48 mouse cellular contexts compared by ENCODE assay signal in genomic region chr10:52374651-52375050, GRCm38 (mm10). TPM values are rescaled to one million over a fixed set of nuclear protein-coding genes. Genes with fewer than 3 reads are reported as not detected.
"Had no signal": no experiment of that assay in that cellular context is flagged by ENCODE, and none has a peak within 500 bp of the region (broad histone marks: within the 10 kb centered on the region; RNA-seq: fewer than 3 reads in every experiment).

No protein-coding gene starts in this region.

- H3K4me1 ChIP-seq: heart, embryonic 12.5 days; heart, embryonic 15.5 days; intestine, embryonic 15.5 days had no signal

- DNase-seq: heart, adult 2 months; heart, postnatal 10 days; heart, postnatal 14 days; heart, postnatal 36 days; heart, postnatal 4 days; kidney, adult 11 months; kidney, postnatal 10 days; kidney, postnatal 25 days; kidney, postnatal 4 days; layer of hippocampus, adult 9-11 months; layer of hippocampus, postnatal 36 days had no signal

- H3K4me3 ChIP-seq: heart, adult 2 months; heart, embryonic 10.5 days; heart, embryonic 12.5 days; heart, embryonic 13.5 days; heart, embryonic 15.5 days; hindbrain, embryonic 10.5 days; hindbrain, embryonic 12.5 days; hindbrain, embryonic 13.5 days; hindbrain, embryonic 15.5 days; intestine, embryonic 15.5 days; kidney, embryonic 15.5 days; layer of hippocampus, adult 2 months; left cerebral cortex, adult 2 months had no signal

- H3K36me3 ChIP-seq: heart, embryonic 12.5 days; heart, embryonic 15.5 days; hindbrain, embryonic 10.5 days; hindbrain, embryonic 12.5 days; hindbrain, embryonic 13.5 days; hindbrain, embryonic 15.5 days; intestine, embryonic 15.5 days; kidney, embryonic 15.5 days had no signal

- H3K9me3 ChIP-seq: heart, embryonic 10.5 days; heart, embryonic 12.5 days; heart, embryonic 13.5 days; heart, embryonic 15.5 days; hindbrain, embryonic 10.5 days; hindbrain, embryonic 12.5 days; hindbrain, embryonic 13.5 days; hindbrain, embryonic 15.5 days; intestine, embryonic 15.5 days; kidney, embryonic 15.5 days had no signal

- ATAC-seq: hindbrain, embryonic 16.5 days; hindbrain, postnatal 0 days; inflammation-experienced regulatory T-cells, adult 6 months; intestine, embryonic 15.5 days; intestine, postnatal 0 days had no signal

- H3K4me2 ChIP-seq: heart, embryonic 11.5 days; heart, embryonic 12.5 days; heart, embryonic 13.5 days; heart, embryonic 15.5 days; hindbrain, embryonic 12.5 days; hindbrain, embryonic 13.5 days; hindbrain, embryonic 14.5 days; hindbrain, embryonic 15.5 days; intestine, embryonic 15.5 days; kidney, embryonic 15.5 days had no signal

- H3K27me3 ChIP-seq: heart, embryonic 12.5 days; heart, embryonic 13.5 days; heart, embryonic 15.5 days; hindbrain, embryonic 12.5 days; hindbrain, embryonic 13.5 days; hindbrain, embryonic 15.5 days; intestine, embryonic 15.5 days; kidney, embryonic 15.5 days had no signal

- H3K9ac ChIP-seq: heart, embryonic 12.5 days; heart, embryonic 13.5 days; heart, embryonic 15.5 days; hindbrain, embryonic 12.5 days; hindbrain, embryonic 13.5 days; hindbrain, embryonic 14.5 days; hindbrain, embryonic 15.5 days; intestine, embryonic 15.5 days; kidney, embryonic 15.5 days had no signal

- H3K27ac ChIP-seq: heart, adult 2 months; heart, embryonic 10.5 days; heart, embryonic 13.5 days; heart, embryonic 15.5 days; hindbrain, embryonic 10.5 days; hindbrain, embryonic 12.5 days; hindbrain, embryonic 13.5 days; hindbrain, embryonic 14.5 days; hindbrain, embryonic 15.5 days; hindbrain, postnatal 0 days; intestine, embryonic 15.5 days; kidney, embryonic 15.5 days; kidney, postnatal 0 days; layer of hippocampus, adult 2 months; left cerebral cortex, adult 2 months had no signal

RNA-seq across cellular contexts. Expression of gene Nepn, which starts 14.1 kb away (rescaled TPM):
- total RNA-seq: heart, postnatal 10 days; hematopoietic stem cell, adult 5-6 weeks; hindbrain, postnatal 0 days; layer of hippocampus, adult 18-20 months; layer of hippocampus, adult 2 months; layer of hippocampus, adult 8-10 months; layer of hippocampus, postnatal 10 days; layer of hippocampus, postnatal 14 days; layer of hippocampus, postnatal 25 days; layer of hippocampus, postnatal 36 days; left cerebral cortex, adult 18-20 months; left cerebral cortex, adult 2 months had no signal
- polyA plus RNA-seq: heart, embryonic 12.5 days; heart, embryonic 13.5 days; heart, embryonic 14.5 days; heart, embryonic 15.5 days; heart, embryonic 16.5 days; heart, postnatal 0 days; hindbrain, embryonic 10.5 days; hindbrain, embryonic 11.5 days; hindbrain, embryonic 12.5 days; hindbrain, embryonic 13.5 days; hindbrain, embryonic 14.5 days; hindbrain, embryonic 15.5 days; hindbrain, embryonic 16.5 days; hindbrain, postnatal 0 days; inflammation-experienced regulatory T-cells, adult 6 months; kidney, embryonic 14.5 days; kidney, embryonic 15.5 days; large intestine, adult 2 months had no signal

RNA-seq across cellular contexts. Expression of gene Gm26741, which starts 16.1 kb away (rescaled TPM):
- total RNA-seq: heart, adult 2 months; heart, adult 8-10 months; heart, postnatal 10 days; heart, postnatal 14 days; heart, postnatal 25 days; heart, postnatal 36 days; heart, postnatal 4 days; hematopoietic stem cell, adult 5-6 weeks; hindbrain, postnatal 0 days; layer of hippocampus, adult 18-20 months; layer of hippocampus, adult 2 months; layer of hippocampus, adult 8-10 months; layer of hippocampus, postnatal 10 days; layer of hippocampus, postnatal 14 days; layer of hippocampus, postnatal 25 days; layer of hippocampus, postnatal 36 days; left cerebral cortex, adult 18-20 months; left cerebral cortex, adult 2 months had no signal
- polyA plus RNA-seq: heart, adult 2 months; heart, embryonic 10.5 days; heart, embryonic 11.5 days; heart, embryonic 12.5 days; heart, embryonic 13.5 days; heart, embryonic 14.5 days; heart, embryonic 15.5 days; heart, embryonic 16.5 days; heart, postnatal 0 days; hindbrain, embryonic 10.5 days; hindbrain, embryonic 11.5 days; hindbrain, embryonic 12.5 days; hindbrain, embryonic 13.5 days; hindbrain, embryonic 14.5 days; hindbrain, embryonic 15.5 days; hindbrain, embryonic 16.5 days; hindbrain, postnatal 0 days; inflammation-experienced regulatory T-cells, adult 6 months; intestine, embryonic 14.5 days; intestine, embryonic 15.5 days; intestine, embryonic 16.5 days; intestine, postnatal 0 days; kidney, embryonic 14.5 days; kidney, embryonic 15.5 days; kidney, embryonic 16.5 days; kidney, postnatal 0 days; large intestine, adult 2 months had no signal
